Mouse (Mus musculus): Measurements from ENCODE around the gene Pllp. TPM values are rescaled to one million over a fixed set of nuclear protein-coding genes. Genes with fewer than 3 reads are reported as not detected.

Pllp gene
- 0.25 and 0.63 TPM in 2 replicates for polyA plus RNA-seq (2014; fragmentation: Nextera tagmentation; extraction: Ambion mirVana)

GRCm38 (mm10) chr8:94695994-94696384, at the start of gene Pllp:
TSS of gene Pllp (minus strand) at chr8:94696278.
- peaks cover 9% of the 10 kb centered on the region for H3K4me1 ChIP-seq (replicated peaks; ENCODE audit: control insufficient read depth, insufficient read depth, low read length)
- H3K4me3 ChIP-seq (ENCODE audit: low read depth, low read length), result peak within 1 kb of the TSS; percentile 41
- H3K4me2 ChIP-seq (replicated peaks; ENCODE audit: low read depth, low read length), result peak within 1 kb of the TSS; percentile 69
- ATAC-seq (ENCODE audit: low FRiP score) (peak; percentile 59), DNase-seq (ENCODE audit: low spot score) (no peak)
- H3K36me3 ChIP-seq (ENCODE audit: control insufficient read depth, insufficient read depth, low read length), result no peaks in the 10 kb centered on the region
- no peaks in the 10 kb centered on the region for H3K9me3 ChIP-seq (ENCODE audit: control insufficient read depth, low read length)
- 1% methylated on average over 41 of the region's 41 CpGs for WGBS
- H3K27me3 ChIP-seq (ENCODE audit: control insufficient read depth, insufficient read depth, low read length), result peaks cover 43% of the 10 kb centered on the region
- 0 out of 2 replicates have a peak within 1 kb of the TSS, but pooled peaks have one; percentile 11 for H3K9ac ChIP-seq (ENCODE audit: low read depth, low read length)
- no peak within 1 kb of the TSS for H3K27ac ChIP-seq (ENCODE audit: low read depth, low read length)

- no peaks in the 10 kb centered on the region for H3K9me3 ChIP-seq (ENCODE audit: control insufficient read depth, low read length)
- no peaks in the 10 kb centered on the region for H3K27me3 ChIP-seq (ENCODE audit: control insufficient read depth, insufficient read depth, low read length)
- no peak within 1 kb of the TSS for H3K9ac ChIP-seq (ENCODE audit: low read depth, low read length)
- H3K4me1 ChIP-seq (replicated peaks; ENCODE audit: control insufficient read depth, insufficient read depth, low read length), result no peaks in the 10 kb centered on the region
- no peaks in the 10 kb centered on the region for H3K36me3 ChIP-seq (ENCODE audit: control insufficient read depth, insufficient read depth, low read length)
- ATAC-seq (ENCODE audit: low FRiP score) (no peak), DNase-seq (ENCODE audit: low spot score) (no peak)
- 88% methylated on average over 7 of the region's 7 CpGs for WGBS
- no peak within 1 kb of the TSS for H3K27ac ChIP-seq (ENCODE audit: low read depth, low read length)
- no peak within 1 kb of the TSS for H3K4me3 ChIP-seq (ENCODE audit: low read depth, low read length)
- H3K4me2 ChIP-seq (replicated peaks; ENCODE audit: low read depth, low read length), result no peak within 1 kb of the TSS
Measured at GRCm38 (mm10) chr8:94745476-94746184, 49.6 kb upstream of the Pllp start, which contains the start of gene Ccl22. TSS of gene Ccl22 (plus strand) at chr8:94745590.

- DNase-seq (ENCODE audit: low spot score) (no peak), ATAC-seq (ENCODE audit: low FRiP score) (no peak)
- H3K27ac ChIP-seq (ENCODE audit: low read depth, low read length), result no peak overlapping the region
- no peaks in the 10 kb centered on the region for H3K4me1 ChIP-seq (replicated peaks; ENCODE audit: control insufficient read depth, insufficient read depth, low read length)
- H3K4me2 ChIP-seq (replicated peaks; ENCODE audit: low read depth, low read length), result no peak overlapping the region
- H3K4me3 ChIP-seq (ENCODE audit: low read depth, low read length), result no peak overlapping the region
- H3K27me3 ChIP-seq (ENCODE audit: control insufficient read depth, insufficient read depth, low read length), result no peaks in the 10 kb centered on the region
- 84% methylated on average over 9 of the region's 9 CpGs for WGBS
- H3K9me3 ChIP-seq (ENCODE audit: control insufficient read depth, low read length), result no peaks in the 10 kb centered on the region
- no peaks in the 10 kb centered on the region for H3K36me3 ChIP-seq (ENCODE audit: control insufficient read depth, insufficient read depth, low read length)
- no peak overlapping the region for H3K9ac ChIP-seq (ENCODE audit: low read depth, low read length)
Measured at GRCm38 (mm10) chr8:94744972-94745371, 48.9 kb upstream of the Pllp start.

- Histone ChIP-seq H3K9me3 (ENCODE audit: control insufficient read depth, low read length) (no peaks in the 10 kb centered on the region), H3K36me3 (ENCODE audit: control insufficient read depth, insufficient read depth, low read length) (no peaks in the 10 kb centered on the region), H3K4me2 (replicated peaks; ENCODE audit: low read depth, low read length) (no peak overlapping the region), H3K9ac (ENCODE audit: low read depth, low read length) (no peak overlapping the region), H3K4me1 (replicated peaks; ENCODE audit: control insufficient read depth, insufficient read depth, low read length) (no peaks in the 10 kb centered on the region), H3K4me3 (ENCODE audit: low read depth, low read length) (no peak overlapping the region), H3K27me3 (ENCODE audit: control insufficient read depth, insufficient read depth, low read length) (no peaks in the 10 kb centered on the region), H3K27ac (ENCODE audit: low read depth, low read length) (no peak overlapping the region)
- 88% methylated on average over 5 of the region's 5 CpGs for WGBS
- ATAC-seq (ENCODE audit: low FRiP score) (no peak), DNase-seq (ENCODE audit: low spot score) (no peak)
Measured at GRCm38 (mm10) chr8:94744484-94744883, 48.4 kb upstream of the Pllp start.

DNA sequence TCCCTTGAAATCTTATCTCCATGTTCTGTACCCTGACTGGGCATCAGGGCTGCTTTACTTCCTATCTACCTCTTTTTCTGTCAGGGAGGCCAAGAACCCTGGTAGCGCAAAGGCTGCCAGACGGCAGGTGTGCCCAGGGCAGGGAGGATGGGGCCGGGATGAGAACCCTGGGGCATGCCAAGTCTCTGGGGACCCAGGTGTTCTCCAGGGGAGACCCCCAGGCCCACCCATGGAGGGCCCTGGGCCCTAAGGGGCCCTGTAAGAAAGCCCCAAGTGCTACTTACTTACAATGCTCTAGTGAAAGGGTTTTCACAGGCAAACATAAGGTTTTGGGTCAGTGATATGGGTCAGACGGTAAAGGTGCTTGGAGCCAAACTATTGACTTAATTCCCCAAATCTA, 45.6 kb upstream of the Pllp start:
- no peaks in the 10 kb centered on the region for H3K4me1 ChIP-seq (replicated peaks; ENCODE audit: control insufficient read depth, insufficient read depth, low read length)
- H3K9me3 ChIP-seq (ENCODE audit: control insufficient read depth, low read length), result no peaks in the 10 kb centered on the region
- DNase-seq (ENCODE audit: low spot score), result no peak
- no peaks in the 10 kb centered on the region for H3K27me3 ChIP-seq (ENCODE audit: control insufficient read depth, insufficient read depth, low read length)
- no peak overlapping the region for H3K4me2 ChIP-seq (replicated peaks; ENCODE audit: low read depth, low read length)
- no peaks in the 10 kb centered on the region for H3K36me3 ChIP-seq (ENCODE audit: control insufficient read depth, insufficient read depth, low read length)
- H3K9ac ChIP-seq (ENCODE audit: low read depth, low read length), result no peak overlapping the region
- 97% methylated on average over 4 of the region's 4 CpGs for WGBS
- no peak overlapping the region for H3K27ac ChIP-seq (ENCODE audit: low read depth, low read length)
- H3K4me3 ChIP-seq (ENCODE audit: low read depth, low read length), result no peak overlapping the region
- ATAC-seq (ENCODE audit: low FRiP score), result no peak

- H3K4me3 ChIP-seq (ENCODE audit: low read depth, low read length), result no peak overlapping the region
- H3K4me2 ChIP-seq (replicated peaks; ENCODE audit: low read depth, low read length), result no peak overlapping the region
- no peaks in the 10 kb centered on the region for H3K27me3 ChIP-seq (ENCODE audit: control insufficient read depth, insufficient read depth, low read length)
- 93% methylated on average over 3 of the region's 3 CpGs for WGBS
- H3K36me3 ChIP-seq (ENCODE audit: control insufficient read depth, insufficient read depth, low read length), result no peaks in the 10 kb centered on the region
- ATAC-seq (ENCODE audit: low FRiP score) (no peak), DNase-seq (ENCODE audit: low spot score) (no peak)
- H3K27ac ChIP-seq (ENCODE audit: low read depth, low read length), result no peak overlapping the region
- H3K9me3 ChIP-seq (ENCODE audit: control insufficient read depth, low read length), result no peaks in the 10 kb centered on the region
- no peak overlapping the region for H3K9ac ChIP-seq (ENCODE audit: low read depth, low read length)
- H3K4me1 ChIP-seq (replicated peaks; ENCODE audit: control insufficient read depth, insufficient read depth, low read length), result no peaks in the 10 kb centered on the region
Measured at GRCm38 (mm10) chr8:94740591-94740990, 44.5 kb upstream of the Pllp start.

DNA sequence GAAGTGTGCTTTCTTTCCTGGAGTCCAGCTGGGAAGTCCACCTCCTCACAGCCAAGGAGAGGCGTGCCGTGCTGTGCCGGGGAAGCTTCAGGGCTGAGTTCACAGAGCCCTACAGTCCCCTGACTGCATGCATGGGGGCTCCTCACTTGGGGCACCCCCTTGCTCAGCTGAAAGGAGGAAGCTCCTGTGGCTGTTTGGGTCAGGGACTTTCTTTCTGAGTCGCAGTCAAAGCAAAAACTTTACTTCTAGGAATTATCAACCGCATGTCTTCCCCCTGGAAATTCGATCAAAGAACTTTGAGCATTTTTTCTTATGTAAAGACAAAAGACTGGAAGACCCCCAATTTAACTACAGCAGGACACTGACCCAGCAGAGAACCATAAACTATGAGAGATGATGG, 43.8 kb upstream of the Pllp start:
- ATAC-seq (ENCODE audit: low FRiP score) (no peak), DNase-seq (ENCODE audit: low spot score) (no peak)
- no peaks in the 10 kb centered on the region for H3K27me3 ChIP-seq (ENCODE audit: control insufficient read depth, insufficient read depth, low read length)
- no peak overlapping the region for H3K9ac ChIP-seq (ENCODE audit: low read depth, low read length)
- H3K4me3 ChIP-seq (ENCODE audit: low read depth, low read length), result no peak overlapping the region
- H3K4me1 ChIP-seq (replicated peaks; ENCODE audit: control insufficient read depth, insufficient read depth, low read length), result no peaks in the 10 kb centered on the region
- no peak overlapping the region for H3K4me2 ChIP-seq (replicated peaks; ENCODE audit: low read depth, low read length)
- no peak overlapping the region for H3K27ac ChIP-seq (ENCODE audit: low read depth, low read length)
- 85% methylated on average over 6 of the region's 6 CpGs for WGBS
- H3K36me3 ChIP-seq (ENCODE audit: control insufficient read depth, insufficient read depth, low read length), result no peaks in the 10 kb centered on the region
- no peaks in the 10 kb centered on the region for H3K9me3 ChIP-seq (ENCODE audit: control insufficient read depth, low read length)

DNA sequence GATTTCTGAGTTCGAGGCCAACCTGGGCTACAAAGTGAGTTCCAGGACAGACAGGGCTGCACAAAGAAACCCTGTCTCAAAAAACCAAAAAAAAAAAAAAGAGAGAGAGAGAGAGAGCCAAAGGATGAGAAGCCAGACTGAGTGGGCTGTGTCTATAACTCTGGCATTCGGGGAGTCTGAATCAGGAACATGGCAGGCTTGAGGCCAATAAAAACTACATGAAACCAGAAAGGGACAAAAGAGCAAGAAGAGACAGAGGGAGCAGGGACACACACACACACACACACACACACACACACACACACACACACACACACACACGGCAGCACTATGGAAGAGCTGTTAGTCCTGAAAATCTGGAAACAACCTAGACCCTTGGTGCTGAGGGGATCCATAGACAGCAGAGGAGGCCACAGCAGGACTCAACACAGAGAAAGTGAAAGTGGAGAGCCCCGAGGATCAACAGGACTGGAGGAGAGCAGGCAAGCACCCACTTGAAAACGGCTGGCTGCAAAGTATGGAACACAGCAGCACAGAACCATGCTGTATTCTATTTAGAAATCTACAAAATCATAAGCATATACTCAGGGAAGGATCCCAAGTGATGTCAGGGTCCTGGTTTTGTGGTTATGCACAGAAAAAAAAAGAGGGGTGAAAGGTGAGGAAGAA, 39.5 kb upstream of the Pllp start:
- no peak overlapping the region for H3K27ac ChIP-seq (ENCODE audit: low read depth, low read length)

More for the DNA sequence above, 39.5 kb upstream of the Pllp start:
- H3K9ac ChIP-seq (ENCODE audit: low read depth, low read length), result no peak overlapping the region
- H3K36me3 ChIP-seq (ENCODE audit: control insufficient read depth, insufficient read depth, low read length), result no peaks in the 10 kb centered on the region
- H3K4me2 ChIP-seq (replicated peaks; ENCODE audit: low read depth, low read length), result no peak overlapping the region
- H3K4me1 ChIP-seq (replicated peaks; ENCODE audit: control insufficient read depth, insufficient read depth, low read length), result no peaks in the 10 kb centered on the region
- DNase-seq (ENCODE audit: low spot score) (no peak), ATAC-seq (ENCODE audit: low FRiP score) (no peak)
- no peaks in the 10 kb centered on the region for H3K27me3 ChIP-seq (ENCODE audit: control insufficient read depth, insufficient read depth, low read length)
- H3K9me3 ChIP-seq (ENCODE audit: control insufficient read depth, low read length), result no peaks in the 10 kb centered on the region
- WGBS, result 75% methylated on average over 5 of the region's 5 CpGs
- no peak overlapping the region for H3K4me3 ChIP-seq (ENCODE audit: low read depth, low read length)
